Mouse (Mus musculus) myocyte (in vitro differentiated cells): ENCODE data around the gene Atxn2l. TPM values are rescaled to one million over a fixed set of nuclear protein-coding genes. Genes with fewer than 3 reads are reported as not detected.

Experiments used
- H3K27me3 ChIP-seq: one replicate; pipeline ENCODE4 v1.6.1; 2011; ENCODE audit not compliant: control insufficient read depth, insufficient read depth, insufficient read length
- H3K36me3 ChIP-seq: one replicate; pipeline ENCODE4 v1.6.1; 2011; ENCODE audit not compliant: control insufficient read depth, insufficient read depth
- H3K4me2 ChIP-seq: one replicate; pipeline ENCODE4 v1.6.1; 2011; ENCODE audit warnings: low read depth, control low read depth
- H3K4me3 ChIP-seq: one replicate; pipeline ENCODE4 v1.5.1; 2011; ENCODE audit warnings: mild to moderate bottlenecking, control low read depth, moderate library complexity
- H3K79me2 ChIP-seq: one replicate; pipeline ENCODE4 v1.6.1; 2011; ENCODE audit not compliant: control insufficient read depth, insufficient read depth
- H3ac ChIP-seq: one replicate; pipeline ENCODE4 v1.6.1; 2011; ENCODE audit not compliant: control insufficient read depth, insufficient read length
- CEBPB ChIP-seq: IDR thresholded peaks from 2 replicates; pipeline ENCODE4 v1.6.1; 2011; ENCODE audit warnings: mild to moderate bottlenecking, moderate library complexity; ENCODE audit not compliant: poor library complexity, insufficient read depth, severe bottlenecking
- E2F4 ChIP-seq: IDR thresholded peaks from one replicate; pipeline ENCODE4 v1.6.1; 2011; ENCODE audit warnings: mild to moderate bottlenecking, control low read depth, moderate library complexity; ENCODE audit not compliant: insufficient read depth
- MAX ChIP-seq: IDR thresholded peaks from one replicate; pipeline ENCODE4 v1.6.1; 2011; ENCODE audit warnings: low read depth, mild to moderate bottlenecking, control low read depth
- MYOD1 ChIP-seq, 3 experiments: IDR thresholded peaks; one replicate each; pipeline ENCODE4 v1.6.1; 2011; ENCODE audit warnings: control low read depth in 2 of 3, low read depth in 2 of 3, mild to moderate bottlenecking in 2 of 3, moderate library complexity in 1 of 3; ENCODE audit not compliant: insufficient read length in 2 of 3, control insufficient read depth in 1 of 3
- MYOG ChIP-seq, 3 experiments: IDR thresholded peaks; one replicate each; pipeline ENCODE4 v1.6.1; 2011; ENCODE audit warnings: control low read depth in 2 of 3, low read depth in 2 of 3, mild to moderate bottlenecking in 2 of 3; ENCODE audit not compliant: insufficient read length in 2 of 3, control insufficient read depth in 1 of 3, insufficient read depth in 1 of 3
- POLR2A ChIP-seq: IDR thresholded peaks from one replicate; pipeline ENCODE4 v1.6.1; 2011; ENCODE audit warnings: low read depth, mild to moderate bottlenecking, control low read depth, moderate library complexity; ENCODE audit not compliant: insufficient read length
- POLR2AphosphoS2 ChIP-seq: IDR thresholded peaks from one replicate; pipeline ENCODE4 v1.6.1; 2011; ENCODE audit warnings: low read depth, control low read depth; ENCODE audit not compliant: insufficient read length
- REST ChIP-seq: IDR thresholded peaks from one replicate; pipeline ENCODE4 v1.6.1; 2011; ENCODE audit warnings: mild to moderate bottlenecking, control low read depth, moderate library complexity; ENCODE audit not compliant: insufficient read depth, insufficient read length
- SRF ChIP-seq: IDR thresholded peaks from one replicate; pipeline ENCODE4 v1.6.1; 2011; ENCODE audit warnings: low read depth; ENCODE audit not compliant: control insufficient read depth, insufficient read length
- TCF12 ChIP-seq: IDR thresholded peaks from one replicate; pipeline ENCODE4 v1.6.1; 2011; ENCODE audit warnings: mild to moderate bottlenecking, control low read depth; ENCODE audit not compliant: poor library complexity, insufficient read depth, severe bottlenecking
- TCF3 ChIP-seq: IDR thresholded peaks from one replicate; pipeline ENCODE4 v1.6.1; 2011; ENCODE audit warnings: low read depth, control low read depth; ENCODE audit not compliant: insufficient read length
- USF1 ChIP-seq: IDR thresholded peaks from one replicate; pipeline ENCODE4 v1.6.1; 2011; ENCODE audit warnings: low read depth, mild to moderate bottlenecking, control low read depth, moderate library complexity
- polyA plus RNA-seq: library from polyadenylated mRNA; unstranded; fragments of >200 nt; fragmentation: generic; extraction: Trizol; gene quantifications from one replicate; pipeline ENCODE4 v1.2.1, GENCODE M21; 2012; ENCODE audit warnings: missing spikeins

The Atxn2l gene
- polyA plus RNA-seq, 1 experiment = 104 TPM

GRCm38 (mm10) chr7:126453861-126454260 is 49.4 kb downstream of the Atxn2l start:
- H3K79me2 ChIP-seq = no peaks in the 10 kb centered on the region
- H3K4me3 ChIP-seq = no peak overlapping the region
- H3K4me2 ChIP-seq = peak overlapping the region; percentile 32
- peak; percentile 43 for TF ChIP-seq POLR2AphosphoS2
- no peak for TF ChIP-seq USF1
- H3ac ChIP-seq = no peak overlapping the region
- H3K27me3 ChIP-seq = no peaks in the 10 kb centered on the region
- H3K36me3 ChIP-seq = peaks cover 56% of the 10 kb centered on the region

DNA sequence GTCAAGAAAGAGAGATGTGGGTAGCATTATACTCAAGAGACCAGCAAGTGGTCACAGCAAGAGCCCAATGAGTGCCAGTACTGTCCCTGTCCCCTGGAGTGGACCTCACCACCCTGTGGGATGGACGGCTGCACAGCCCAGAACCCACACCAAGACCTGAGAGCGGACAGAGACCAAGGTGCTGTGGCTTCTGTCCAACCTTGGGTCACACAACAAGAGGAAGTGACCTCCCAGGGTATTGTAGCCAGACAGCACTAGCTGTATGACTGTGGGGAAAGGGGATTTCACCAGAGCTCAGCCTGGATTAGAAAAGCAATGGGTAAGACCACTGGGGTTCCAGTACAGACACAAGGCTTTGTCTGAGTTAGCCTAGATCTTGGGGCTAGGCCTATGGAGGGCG is 51.0 kb downstream of the Atxn2l start:
- Histone ChIP-seq H3K27me3 (no peaks in the 10 kb centered on the region), H3ac (no peak overlapping the region), H3K4me3 (no peak overlapping the region), H3K4me2 (peak overlapping the region; percentile 42), H3K79me2 (no peaks in the 10 kb centered on the region), H3K36me3 (peaks cover 65% of the 10 kb centered on the region)
- no peak for TF ChIP-seq TCF12
- no peak for TF ChIP-seq MYOD1 (IDR thresholded peaks at IDR 0.05; ENCODE audit: control insufficient read depth in 1 of 3, insufficient read length in 2 of 3, low read depth in 2 of 3)
- no peak for TF ChIP-seq TCF3
- no peak for TF ChIP-seq CEBPB
- TF ChIP-seq REST = no peak
- no peak for TF ChIP-seq SRF
- no peak for TF ChIP-seq E2F4
- no peak for TF ChIP-seq POLR2AphosphoS2
- no peak for TF ChIP-seq USF1
- TF ChIP-seq MYOG (IDR thresholded peaks at IDR 0.05; ENCODE audit: control insufficient read depth in 1 of 3, insufficient read depth in 1 of 3, insufficient read length in 2 of 3, low read depth in 2 of 3) = no peak
- TF ChIP-seq POLR2A = no peak
- TF ChIP-seq MAX = no peak

DNA sequence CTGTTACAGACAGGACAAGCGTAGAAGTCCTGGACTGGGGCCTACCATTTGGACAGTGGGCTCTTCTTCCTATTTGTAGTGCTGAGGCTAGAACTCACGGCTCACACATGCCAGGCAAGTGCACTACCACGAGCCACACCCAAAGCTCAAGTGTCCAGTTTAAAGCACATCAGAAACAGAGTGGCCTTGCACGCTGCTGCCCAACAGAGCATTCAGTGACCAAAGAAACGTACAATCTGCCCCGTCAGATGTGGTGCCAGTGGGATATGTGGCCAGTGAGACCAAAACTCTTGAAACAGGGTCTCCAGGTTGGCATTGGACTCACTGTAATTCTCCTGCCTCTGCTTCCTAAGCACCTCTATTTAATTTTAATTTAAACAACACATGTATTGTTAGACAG is 52.6 kb downstream of the Atxn2l start:
- no peak for TF ChIP-seq MYOG (IDR thresholded peaks at IDR 0.05; ENCODE audit: control insufficient read depth in 1 of 3, insufficient read depth in 1 of 3, insufficient read length in 2 of 3, low read depth in 2 of 3)
- TF ChIP-seq POLR2AphosphoS2 = peak; percentile 55
- H3K4me3 ChIP-seq = no peak overlapping the region
- no peaks in the 10 kb centered on the region for H3K27me3 ChIP-seq
- H3K4me2 ChIP-seq = peak overlapping the region; percentile 18
- H3K79me2 ChIP-seq = no peaks in the 10 kb centered on the region
- peaks cover 57% of the 10 kb centered on the region for H3K36me3 ChIP-seq
- H3ac ChIP-seq = no peak overlapping the region

- Histone ChIP-seq H3K79me2 (no peaks in the 10 kb centered on the region), H3K36me3 (peaks cover 53% of the 10 kb centered on the region), H3ac (no peak overlapping the region), H3K4me2 (no peak overlapping the region), H3K27me3 (no peaks in the 10 kb centered on the region), H3K4me3 (no peak overlapping the region)
- no peak for TF ChIP-seq MAX
- peak; percentile 78 for TF ChIP-seq POLR2AphosphoS2
- TF ChIP-seq POLR2A = peak; percentile 9
Observed at GRCm38 (mm10) chr7:126449991-126450390, 53.2 kb downstream of the Atxn2l start.

- Histone ChIP-seq H3ac (no peak overlapping the region), H3K4me3 (no peak overlapping the region), H3K4me2 (no peak overlapping the region), H3K27me3 (no peaks in the 10 kb centered on the region), H3K79me2 (no peaks in the 10 kb centered on the region), H3K36me3 (peaks cover 45% of the 10 kb centered on the region)
- TF ChIP-seq POLR2AphosphoS2 = peak; percentile 31
- TF ChIP-seq USF1 = no peak
- peak; percentile 29 for TF ChIP-seq POLR2A
- no peak for TF ChIP-seq MAX
- TF ChIP-seq REST = no peak
- TF ChIP-seq CEBPB = no peak
- no peak for TF ChIP-seq MYOD1 (IDR thresholded peaks at IDR 0.05; ENCODE audit: control insufficient read depth in 1 of 3, insufficient read length in 2 of 3, low read depth in 2 of 3)
- TF ChIP-seq MYOG (IDR thresholded peaks at IDR 0.05; ENCODE audit: control insufficient read depth in 1 of 3, insufficient read depth in 1 of 3, insufficient read length in 2 of 3, low read depth in 2 of 3) = no peak
Observed at GRCm38 (mm10) chr7:126448481-126448880, 54.8 kb downstream of the Atxn2l start.

- no peak overlapping the region for H3K4me2 ChIP-seq
- H3K4me3 ChIP-seq = no peak overlapping the region
- peak; percentile 69 for TF ChIP-seq POLR2A
- no peak for TF ChIP-seq USF1
- TF ChIP-seq MYOD1 (IDR thresholded peaks at IDR 0.05; ENCODE audit: control insufficient read depth in 1 of 3, insufficient read length in 2 of 3, low read depth in 2 of 3) = peak in 1 of 3 experiments; percentile 27
- H3K79me2 ChIP-seq = no peaks in the 10 kb centered on the region
- peaks cover 37% of the 10 kb centered on the region for H3K36me3 ChIP-seq
- no peak overlapping the region for H3ac ChIP-seq
- H3K27me3 ChIP-seq = no peaks in the 10 kb centered on the region
Observed at GRCm38 (mm10) chr7:126446217-126446616, 57.0 kb downstream of the Atxn2l start.
